Mouse (Mus musculus) heart, adult 2 months (tissue): ENCODE data around the gene Rhd.

Source experiments
- CTCF ChIP-seq: fragments of 200-600 bp; IDR thresholded peaks from 2 replicates; pipeline ENCODE4 v1.8.1; 2022; ENCODE audit warnings: antibody characterized with exemption, mild to moderate bottlenecking, moderate library complexity
- POLR2A ChIP-seq: fragments of 200-500 bp; IDR thresholded peaks from 2 replicates; pipeline ENCODE4 v1.6.1; 2011; ENCODE audit warnings: mild to moderate bottlenecking, low read depth, low read length, control low read depth; ENCODE audit not compliant: insufficient read depth

DNA sequence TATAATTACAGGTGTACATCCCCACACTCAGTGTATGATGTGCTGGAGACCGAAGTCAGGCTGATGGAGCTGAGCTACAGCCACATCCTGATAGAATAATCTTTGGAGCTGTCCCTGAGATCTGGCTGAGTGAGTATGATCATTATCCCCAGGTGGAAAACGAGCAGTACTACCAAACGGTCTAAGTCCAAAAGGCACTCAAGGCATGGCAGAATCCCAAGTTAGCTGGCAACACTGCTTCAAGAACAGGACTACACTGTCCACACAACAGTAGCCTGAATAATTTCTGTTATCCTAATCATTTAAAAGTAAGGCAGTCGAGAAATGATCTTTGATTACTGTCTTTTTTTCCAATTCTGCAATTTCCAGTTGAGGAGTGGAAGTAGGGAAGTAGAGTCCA is 20.8 kb upstream of the Rhd start:
- TF ChIP-seq CTCF (no peak), POLR2A (no peak)
